Comparison of ENCODE assay signal across 9 mouse cellular contexts in the genomic region with DNA sequence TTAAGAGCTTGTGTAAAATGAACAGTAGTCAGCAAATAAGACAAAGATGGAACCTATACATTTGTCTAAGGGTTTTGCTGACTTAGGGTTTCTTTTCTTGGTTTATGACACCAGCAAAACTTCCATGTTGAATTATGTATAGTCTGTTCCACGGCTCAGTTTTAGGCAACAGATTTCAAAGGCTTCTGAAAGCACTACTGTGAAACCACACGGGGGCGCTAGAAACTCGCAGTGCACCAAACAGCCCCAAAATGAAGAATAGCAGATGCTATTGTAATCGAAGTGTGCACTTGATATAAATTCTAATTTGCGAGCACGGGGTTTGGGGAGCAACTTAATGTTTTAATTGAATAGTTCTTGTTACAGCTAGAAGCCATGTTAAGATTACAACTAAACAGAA. TPM values are rescaled to one million over a fixed set of nuclear protein-coding genes. Genes with fewer than 3 reads are reported as not detected.
A peak's percentile ranks its signal among the peaks of the same experiment; 100 is the strongest.
DNase-seq lines count a peak whose midpoint lies in the region; ATAC-seq and TF ChIP-seq lines count a peak whose summit lies in the region.
"Had no signal": no experiment of that assay in that cellular context is flagged by ENCODE, and none has a peak within 500 bp of the region (broad histone marks: within the 10 kb centered on the region; RNA-seq: fewer than 3 reads in every experiment).

No protein-coding gene starts in this region.

- peak; percentile 9 to 24 for DNase-seq in urinary bladder, adult 18-20 months (ENCODE audit: low spot score in 2 of 2)
- no peak for DNase-seq in urinary bladder, adult 2 months (ENCODE audit: low spot score)
- DNase-seq in c-Kit-positive CD71-positive TER-119-negative erythroid progenitor cells, embryonic 14.5 days (ENCODE audit: low read depth), result peak; percentile 11
- DNase-seq in forebrain, embryonic 14.5 days (ENCODE audit: low spot score), result peak; percentile 89
- peak; percentile 44 for DNase-seq in kidney, postnatal 14 days
- peak; percentile 87 for DNase-seq in lung, embryonic 14.5 days
- peak; percentile 72 to 84 for DNase-seq in right cerebral cortex, adult 2 months (ENCODE audit: low spot score in 2 of 2)

- peak; percentile 68 for ATAC-seq in forebrain, embryonic 14.5 days
- ATAC-seq in lung, embryonic 14.5 days (ENCODE audit: insufficient read depth), result peak; percentile 47; the same call in 1 of the 2 replicates
- ATAC-seq in inflammation-experienced regulatory T-cells, adult 6 months, result no peak

- WGBS in forebrain, embryonic 14.5 days, result 10% methylated on average over 7 of the region's 7 CpGs
- 10% methylated on average over 7 of the region's 7 CpGs for WGBS in lung, embryonic 14.5 days

- no peaks in the 10 kb centered on the region for H3K4me1 ChIP-seq in forebrain, embryonic 14.5 days (ENCODE audit: control insufficient read depth, insufficient read depth, low read length)
- no peaks in the 10 kb centered on the region for H3K4me1 ChIP-seq in lung, embryonic 14.5 days (ENCODE audit: insufficient read depth)
- H3K4me1 ChIP-seq: heart, embryonic 15.5 days had no signal

- H3K4me2 ChIP-seq in forebrain, embryonic 14.5 days (ENCODE audit: low read length), result no peak overlapping the region
- H3K4me2 ChIP-seq in lung, embryonic 14.5 days, result no peak overlapping the region
- H3K4me2 ChIP-seq: heart, embryonic 15.5 days had no signal

- TF ChIP-seq CTCF in lung, embryonic 14.5 days (IDR thresholded peaks at IDR 0.05; ENCODE audit: low read depth), result peak; percentile 83

- no peaks in the 10 kb centered on the region for H3K36me3 ChIP-seq in forebrain, embryonic 14.5 days (ENCODE audit: control insufficient read depth, insufficient read depth, low read length)
- H3K36me3 ChIP-seq in lung, embryonic 14.5 days (ENCODE audit: insufficient read depth), result no peaks in the 10 kb centered on the region
- H3K36me3 ChIP-seq: heart, embryonic 15.5 days had no signal

- H3K27ac ChIP-seq in forebrain, embryonic 14.5 days (ENCODE audit: low read depth, low read length), result no peak overlapping the region
- no peak overlapping the region for H3K27ac ChIP-seq in lung, embryonic 14.5 days (ENCODE audit: low read depth)
- H3K27ac ChIP-seq: heart, embryonic 15.5 days had no signal

- H3K9ac ChIP-seq in forebrain, embryonic 14.5 days (ENCODE audit: low read length), result no peak overlapping the region
- no peak overlapping the region for H3K9ac ChIP-seq in lung, embryonic 14.5 days
- H3K9ac ChIP-seq: heart, embryonic 15.5 days had no signal

- H3K9me3 ChIP-seq in forebrain, embryonic 14.5 days (replicated peaks; ENCODE audit: control insufficient read depth, low read length), result no peaks in the 10 kb centered on the region
- no peaks in the 10 kb centered on the region for H3K9me3 ChIP-seq in lung, embryonic 14.5 days (ENCODE audit: low read depth, low read length)
- H3K9me3 ChIP-seq: heart, embryonic 15.5 days had no signal

- H3K27me3 ChIP-seq in forebrain, embryonic 14.5 days (replicated peaks; ENCODE audit: control insufficient read depth, insufficient read depth, low read length), result no peaks in the 10 kb centered on the region
- no peaks in the 10 kb centered on the region for H3K27me3 ChIP-seq in lung, embryonic 14.5 days (ENCODE audit: insufficient read depth, low read length)
- H3K27me3 ChIP-seq: heart, embryonic 15.5 days had no signal

- no peak overlapping the region for H3K4me3 ChIP-seq in forebrain, embryonic 14.5 days (ENCODE audit: low read depth, low read length)
- H3K4me3 ChIP-seq in lung, embryonic 14.5 days (ENCODE audit: low read depth, low read length), result no peak overlapping the region
- H3K4me3 ChIP-seq: heart, embryonic 15.5 days had no signal

RNA-seq across cellular contexts. Expression of gene Cps1, which starts 58.3 kb away (rescaled TPM):
- 0.01 and 0.04 TPM in 2 replicates for polyA plus RNA-seq in urinary bladder, adult 2 months (2012; rRNA removed)
- 0.22 and 0.29 TPM in 2 replicates for polyA plus RNA-seq in forebrain, embryonic 14.5 days (2014; fragmentation: Nextera tagmentation; extraction: Ambion mirVana)
- 1.9 and 2.3 TPM in 2 replicates for polyA plus RNA-seq in lung, embryonic 14.5 days (2014; fragmentation: Nextera tagmentation; extraction: Ambion mirVana)
- polyA plus RNA-seq in inflammation-experienced regulatory T-cells, adult 6 months (2017; shearing (Covaris generic)), result not detected
